Mouse (Mus musculus) erythroblast, embryonic 14.5 days (primary cell): ENCODE measurements around the gene Hspa4.

Experiments
- GATA1 ChIP-seq: IDR thresholded peaks from 2 replicates; pipeline ENCODE4 v1.6.1; 2012; ENCODE audit warnings: low read length, inconsistent platforms, mixed read lengths
- TAL1 ChIP-seq: IDR thresholded peaks from 3 replicates; pipeline ENCODE4 v1.6.1; 2012; ENCODE audit warnings: low read length, inconsistent platforms, mixed read lengths

DNA sequence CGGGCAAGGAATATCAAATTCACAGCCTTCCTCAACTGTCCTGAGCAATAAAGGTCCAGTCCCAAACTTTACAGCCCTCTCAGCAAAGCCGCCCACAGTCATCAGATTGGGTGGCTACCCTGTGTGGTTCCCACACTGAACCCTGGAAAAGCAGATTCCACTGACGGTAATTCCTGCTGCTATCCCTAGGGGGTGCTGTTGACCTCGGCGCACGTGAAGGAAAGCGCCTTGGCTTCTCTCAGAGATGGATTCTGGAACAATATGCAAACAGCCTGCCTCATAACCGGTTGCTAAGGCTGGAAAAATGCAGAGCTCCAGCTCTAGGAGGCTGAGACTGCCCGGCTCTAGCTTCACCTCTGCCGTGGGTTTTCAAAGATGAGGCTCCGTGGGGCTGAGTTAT, 57.1 kb downstream of the Hspa4 start:
- no peak for TF ChIP-seq TAL1
- no peak for TF ChIP-seq GATA1
